Mouse (Mus musculus) CH12.LX (cell line): ENCODE data around the gene Dchs1. TPM values are rescaled to one million over a fixed set of nuclear protein-coding genes. Genes with fewer than 3 reads are reported as not detected.

Source experiments
- DNase-seq: peaks from one replicate; pipeline ENCODE4 v3.0.0-alpha.2; 2013; ENCODE audit errors: extremely low read depth
- H3K27ac ChIP-seq: 2 replicates; pipeline ENCODE4 v1.5.1; 2012; ENCODE audit warnings: low read depth, mild to moderate bottlenecking, control low read depth, moderate library complexity; ENCODE audit not compliant: insufficient read depth
- H3K27me3 ChIP-seq: replicated peaks from 2 replicates; pipeline ENCODE3; 2012; ENCODE audit warnings: inconsistent platforms
- H3K36me3 ChIP-seq, 2 experiments: replicated peaks in 1 of 2; 2 replicates each; pipeline versions ENCODE3 to v1.6.1; 2012; ENCODE audit warnings: inconsistent platforms in 1 of 2, low read length in 1 of 2, mild to moderate bottlenecking in 1 of 2, mixed read lengths in 1 of 2, moderate library complexity in 1 of 2; ENCODE audit not compliant: control insufficient read depth in 1 of 2, insufficient read depth in 1 of 2
- H3K4me1 ChIP-seq, 2 experiments: 2 replicates each; pipeline ENCODE4 v1.6.1; 2012; ENCODE audit warnings: inconsistent platforms in 1 of 2, moderate library complexity in 1 of 2; ENCODE audit not compliant: insufficient read depth in 2 of 2, control insufficient read depth in 1 of 2
- H3K4me2 ChIP-seq: 2 replicates; pipeline ENCODE4 v1.6.1; 2012; ENCODE audit warnings: low read depth, mild to moderate bottlenecking, control low read depth; ENCODE audit not compliant: poor library complexity, insufficient read depth, severe bottlenecking
- H3K4me3 ChIP-seq, 3 experiments: fragments of 150-350 bp in 1 of 3; sonication (generic) in 1 of 3; replicated peaks in 1 of 3; 2 replicates each; pipeline versions ENCODE3 to v1.5.1; 2011 to 2012; ENCODE audit warnings: low read depth in 2 of 3, low read length in 2 of 3, mild to moderate bottlenecking in 2 of 3, moderate library complexity in 2 of 3, control low read depth in 1 of 3, improper control_type of control experiment in 1 of 3, inconsistent platforms in 1 of 3, mixed read lengths in 1 of 3; ENCODE audit not compliant: poor library complexity in 1 of 3
- H3K79me2 ChIP-seq: replicated peaks from 2 replicates; pipeline ENCODE4 v1.6.1; 2012; ENCODE audit warnings: mild to moderate bottlenecking, moderate library complexity; ENCODE audit not compliant: control insufficient read depth, poor library complexity, insufficient read depth, severe bottlenecking; ENCODE audit errors: extremely low read depth
- H3K9ac ChIP-seq: 2 replicates; pipeline ENCODE4 v1.6.1; 2012; ENCODE audit warnings: low read depth, mild to moderate bottlenecking, control low read depth, moderate library complexity; ENCODE audit not compliant: insufficient read depth
- H3K9me3 ChIP-seq: replicated peaks from 2 replicates; pipeline ENCODE3; 2012; ENCODE audit warnings: low read length, inconsistent platforms, mixed read lengths
- BHLHE40 ChIP-seq: IDR thresholded peaks from 2 replicates; pipeline ENCODE4 v1.6.1; 2011; ENCODE audit warnings: mild to moderate bottlenecking, low read depth, low read length, improper control_type of control experiment
- CHD2 ChIP-seq: IDR thresholded peaks from 2 replicates; pipeline ENCODE4 v1.6.1; 2011; ENCODE audit warnings: low read length, improper control_type of control experiment
- CTCF ChIP-seq, 2 experiments: IDR thresholded peaks in 1 of 2; conservative IDR thresholded peaks in 1 of 2; 2 replicates each; pipeline ENCODE4 v1.5.1; 2011 to 2012; ENCODE audit warnings: low read depth in 2 of 2, low read length in 2 of 2, improper control_type of control experiment in 1 of 2, inconsistent platforms in 1 of 2, mild to moderate bottlenecking in 1 of 2, moderate library complexity in 1 of 2
- ELF1 ChIP-seq: IDR thresholded peaks from 2 replicates; pipeline ENCODE4 v1.6.1; 2014; ENCODE audit warnings: low read depth, mild to moderate bottlenecking, inconsistent platforms, low read length, improper control_type of control experiment
- EP300 ChIP-seq: IDR thresholded peaks from 2 replicates; pipeline ENCODE4 v1.6.1; 2011; ENCODE audit warnings: low read length, improper control_type of control experiment
- ETS1 ChIP-seq: conservative IDR thresholded peaks from 2 replicates; pipeline ENCODE4 v1.6.1; 2012; ENCODE audit warnings: low read depth, mild to moderate bottlenecking, inconsistent platforms, low read length, improper control_type of control experiment, moderate library complexity
- JUND ChIP-seq: conservative IDR thresholded peaks from 2 replicates; pipeline ENCODE4 v1.6.1; 2011; ENCODE audit warnings: low read depth, low read length, improper control_type of control experiment
- KAT2A ChIP-seq: IDR thresholded peaks from 2 replicates; pipeline ENCODE4 v1.6.1; 2012; ENCODE audit warnings: low read length, improper control_type of control experiment, inconsistent platforms; ENCODE audit not compliant: insufficient replicate concordance
- MAX ChIP-seq: IDR thresholded peaks from 2 replicates; pipeline ENCODE4 v1.6.1; 2011; ENCODE audit warnings: low read length, improper control_type of control experiment
- MAZ ChIP-seq: IDR thresholded peaks from 2 replicates; pipeline ENCODE4 v1.6.1; 2012; ENCODE audit warnings: low read depth, mild to moderate bottlenecking, inconsistent platforms, low read length, improper control_type of control experiment, moderate library complexity
- MYC ChIP-seq: IDR thresholded peaks from 2 replicates; pipeline ENCODE4 v1.6.1; 2011; ENCODE audit warnings: low read depth, mild to moderate bottlenecking, improper control_type of control experiment, low read length
- NELFE ChIP-seq: IDR thresholded peaks from 2 replicates; pipeline ENCODE4 v1.6.1; 2011; ENCODE audit warnings: low read depth, low read length, improper control_type of control experiment
- POLR2A ChIP-seq: IDR thresholded peaks from 2 replicates; pipeline ENCODE4 v1.6.1; 2011; ENCODE audit warnings: low read depth, mild to moderate bottlenecking, improper control_type of control experiment, low read length
- SIN3A ChIP-seq: IDR thresholded peaks from 2 replicates; pipeline ENCODE4 v1.6.1; 2012; ENCODE audit warnings: low read length, improper control_type of control experiment, inconsistent platforms
- TBP ChIP-seq: conservative IDR thresholded peaks from 2 replicates; pipeline ENCODE4 v1.6.1; 2011; ENCODE audit warnings: low read depth, low read length, improper control_type of control experiment
- TCF12 ChIP-seq: IDR thresholded peaks from 2 replicates; pipeline ENCODE4 v1.6.1; 2014; ENCODE audit warnings: low read depth, mild to moderate bottlenecking, inconsistent platforms, low read length, improper control_type of control experiment
- USF2 ChIP-seq: conservative IDR thresholded peaks from 2 replicates; pipeline ENCODE4 v1.6.1; 2011; ENCODE audit warnings: low read depth, low read length, improper control_type of control experiment
- ZKSCAN1 ChIP-seq: IDR thresholded peaks from 2 replicates; pipeline ENCODE4 v1.6.1; 2012; ENCODE audit warnings: low read depth, inconsistent platforms, low read length, improper control_type of control experiment, borderline replicate concordance
- dilution Hi-C: fragments of 300-500 bp; cut with MboI; formaldehyde crosslinking; loops from 2 replicates; pipeline ENCODE4 v1.14.3; 2020; ENCODE audit warnings: low sequenced_read_pairs; ENCODE audit not compliant: extremely low pct_unique_long_range_greater_than_20kb, extremely low pct_ligation_motif_present
- in situ Hi-C: fragments of 300-500 bp; cut with MboI; formaldehyde crosslinking; loops from 3 replicates; pipeline ENCODE4 v1.14.3; 2019; ENCODE audit warnings: low sequenced_read_pairs, low pct_ligation_motif_present, low pct_unique_long_range_greater_than_20kb, mixed read lengths
- polyA plus RNA-seq: library from polyadenylated mRNA; unstranded; fragments of >175 nt; gene quantifications from 2 replicates; pipeline ENCODE4 v1.2.1, GENCODE M21; 2012; ENCODE audit warnings: low read depth; ENCODE audit not compliant: insufficient read length
- total RNA-seq, 2 experiments: library from RNA; depleted of rRNA; stranded (reverse); fragments of 300-350 nt in 1 of 2; fragments of >200 nt in 1 of 2; gene quantifications; 2 replicates each; pipeline ENCODE4 v1.2.3; 2012 to 2014

Gene Dchs1
- total and polyA plus RNA-seq, 3 experiments: 0.03 to 0.04 TPM; not detected in 1

GRCm38 (mm10) chr7:105784556-105784955, 2.9 kb downstream of the Dchs1 start (continued):
- no peak for TF ChIP-seq ETS1
- TF ChIP-seq, all 38 proteins: peak for 0

- in situ Hi-C loops: no loop called here
These were observed 3.6 kb downstream of the Dchs1 start for GRCm38 (mm10) chr7:105783861-105784260.

GRCm38 (mm10) chr7:105778553-105779265, 8.7 kb downstream of the Dchs1 start:
- no peak for TF ChIP-seq ZKSCAN1
- peak; percentile 32; the same call in 1 of the 2 replicates for TF ChIP-seq ELF1
- no peak overlapping the region for H3K9ac ChIP-seq
- no peaks in the 10 kb centered on the region for H3K9me3 ChIP-seq
- H3K4me3 ChIP-seq: peak overlapping the region in 1 of 3 experiments; percentile 9
- peak; percentile 30 for DNase-seq
- peaks cover 11 to 24% of the 10 kb centered on the region in 2 experiments for H3K4me1 ChIP-seq
- in situ Hi-C loops: no loop called here
- no peak overlapping the region for H3K27ac ChIP-seq
- dilution Hi-C loops: no loop called here
- H3K4me2 ChIP-seq: no peak overlapping the region
- no peaks in the 10 kb centered on the region for H3K79me2 ChIP-seq
- H3K36me3 ChIP-seq: no peaks in the 10 kb centered on the region
- H3K27me3 ChIP-seq: no peaks in the 10 kb centered on the region

More at GRCm38 (mm10) chr7:105783861-105784260, 3.6 kb downstream of the Dchs1 start:
- H3K9ac ChIP-seq: no peak overlapping the region
- H3K4me1 ChIP-seq: peaks cover 0 to 6% of the 10 kb centered on the region in 2 experiments; a peak in 2 of 4 replicates
- no peak overlapping the region for H3K4me2 ChIP-seq
- no peak overlapping the region for H3K4me3 ChIP-seq
- H3K9me3 ChIP-seq: peaks cover 4% of the 10 kb centered on the region
- H3K27ac ChIP-seq: no peak overlapping the region
- TF ChIP-seq TBP: no peak
- no peak for TF ChIP-seq CHD2
- no peak for TF ChIP-seq SIN3A
- TF ChIP-seq POLR2A: no peak
- TF ChIP-seq CTCF (conservative IDR thresholded peaks at IDR 0.05 in 1 of 2, IDR thresholded peaks at IDR 0.05 in 1 of 2; ENCODE audit: low read depth in 2 of 2, low read length in 2 of 2): no peak
- TF ChIP-seq JUND: no peak
- no peak for TF ChIP-seq NELFE
- no peak for TF ChIP-seq USF2
- no peak for TF ChIP-seq BHLHE40
- TF ChIP-seq KAT2A: no peak
- TF ChIP-seq ZKSCAN1: no peak
- TF ChIP-seq TCF12: no peak
- no peak for TF ChIP-seq EP300
- TF ChIP-seq MAX: no peak
- TF ChIP-seq MAZ: no peak
- no peak for TF ChIP-seq MYC
- H3K27me3 ChIP-seq: peaks cover 3% of the 10 kb centered on the region
- dilution Hi-C loops: no loop called here
- H3K79me2 ChIP-seq: no peaks in the 10 kb centered on the region
- no peaks in the 10 kb centered on the region for H3K36me3 ChIP-seq
- DNase-seq: no peak
